In the genomic region with DNA sequence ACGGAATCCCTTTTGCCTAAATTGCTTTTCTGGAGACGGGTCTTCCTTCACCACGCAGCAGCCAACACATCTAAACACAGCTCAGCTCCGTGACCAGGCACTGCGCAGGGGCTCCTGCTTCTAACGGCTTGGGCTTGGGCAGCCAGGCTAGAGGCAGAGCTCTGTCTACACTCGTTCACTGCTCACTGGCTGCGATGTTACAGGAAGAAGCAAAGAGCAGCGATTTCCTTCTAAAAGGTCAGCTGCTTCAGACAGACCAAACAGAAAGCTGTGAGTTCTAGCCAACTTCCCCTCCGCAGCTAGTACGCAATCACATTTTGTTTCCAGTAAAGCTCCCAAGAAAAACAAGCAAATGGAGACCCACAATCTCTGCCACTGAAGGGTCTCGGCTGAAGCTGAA, we compare ENCODE assay signal across 9 mouse cellular contexts. TPM values are rescaled to one million over a fixed set of nuclear protein-coding genes. Genes with fewer than 3 reads are reported as not detected.
DNase-seq lines count a peak whose midpoint lies in the region; ATAC-seq and TF ChIP-seq lines count a peak whose summit lies in the region.
"Had no signal": no experiment of that assay in that cellular context is flagged by ENCODE, and none has a peak within 500 bp of the region (broad histone marks: within the 10 kb centered on the region; RNA-seq: fewer than 3 reads in every experiment).

No protein-coding gene starts in this region.

- peak overlapping the region; percentile 54; the same call in 1 of the 2 replicates for H3K9ac ChIP-seq in heart, embryonic 13.5 days
- H3K9ac ChIP-seq in forebrain, embryonic 16.5 days (replicated peaks; ENCODE audit: low read depth, low read length) = no peak overlapping the region
- H3K9ac ChIP-seq: stomach, embryonic 15.5 days had no signal

- H3K4me3 ChIP-seq in left cerebral cortex, adult 2 months = no peak overlapping the region
- peak overlapping the region; percentile 23 for H3K4me3 ChIP-seq in heart, embryonic 13.5 days
- peak overlapping the region; percentile 90 for H3K4me3 ChIP-seq in megakaryocyte, embryonic 14.5 days (replicated peaks)
- no peak overlapping the region for H3K4me3 ChIP-seq in forebrain, embryonic 16.5 days (replicated peaks; ENCODE audit: low read length)
- H3K4me3 ChIP-seq: stomach, embryonic 15.5 days had no signal

- no peak for TF ChIP-seq CTCF in left cerebral cortex, adult 2 months (IDR thresholded peaks at IDR 0.05)

- 52% methylated on average over 12 of the region's 12 CpGs for WGBS in heart, embryonic 13.5 days
- WGBS in forebrain, embryonic 16.5 days = 78% methylated on average over 12 of the region's 12 CpGs

- intact Hi-C loops in left cerebral cortex, adult 2 months (cut with DNase I) = no loop called here
- intact Hi-C loops in left cerebral cortex, postnatal 4 days (cut with DNase I) = no loop called here

- no peaks in the 10 kb centered on the region for H3K36me3 ChIP-seq in heart, embryonic 13.5 days
- H3K36me3 ChIP-seq in megakaryocyte, embryonic 14.5 days (replicated peaks; ENCODE audit: low read length) = peaks cover 22% of the 10 kb centered on the region
- no peaks in the 10 kb centered on the region for H3K36me3 ChIP-seq in forebrain, embryonic 16.5 days (ENCODE audit: control insufficient read depth, insufficient read depth)
- H3K36me3 ChIP-seq: stomach, embryonic 15.5 days had no signal

- H3K27ac ChIP-seq in left cerebral cortex, adult 2 months = peak overlapping the region; percentile 44; the same call in 1 of the 2 replicates
- H3K27ac ChIP-seq in heart, embryonic 13.5 days (replicated peaks) = peak overlapping the region; percentile 80
- no peak overlapping the region for H3K27ac ChIP-seq in forebrain, embryonic 16.5 days (ENCODE audit: low read length)
- H3K27ac ChIP-seq: stomach, embryonic 15.5 days had no signal

- peaks cover 92% of the 10 kb centered on the region for H3K4me1 ChIP-seq in heart, embryonic 13.5 days
- H3K4me1 ChIP-seq in megakaryocyte, embryonic 14.5 days = peaks cover 95% of the 10 kb centered on the region
- peaks cover 12% of the 10 kb centered on the region for H3K4me1 ChIP-seq in forebrain, embryonic 16.5 days (replicated peaks; ENCODE audit: control insufficient read depth, insufficient read depth, low read length)
- H3K4me1 ChIP-seq: stomach, embryonic 15.5 days had no signal

- no peaks in the 10 kb centered on the region for H3K9me3 ChIP-seq in heart, embryonic 13.5 days
- no peaks in the 10 kb centered on the region for H3K9me3 ChIP-seq in megakaryocyte, embryonic 14.5 days
- no peaks in the 10 kb centered on the region for H3K9me3 ChIP-seq in forebrain, embryonic 16.5 days (ENCODE audit: control insufficient read depth, low read length)
- H3K9me3 ChIP-seq: stomach, embryonic 15.5 days had no signal

- ATAC-seq in heart, embryonic 13.5 days (ENCODE audit: extremely low read depth, insufficient number of reproducible peaks, low FRiP score, low TSS enrichment) = no peak
- ATAC-seq in forebrain, embryonic 16.5 days = no peak

- H3K4me2 ChIP-seq in heart, embryonic 13.5 days = peak overlapping the region; percentile 54
- no peak overlapping the region for H3K4me2 ChIP-seq in forebrain, embryonic 16.5 days (ENCODE audit: low read length)
- H3K4me2 ChIP-seq: stomach, embryonic 15.5 days had no signal

- H3K27me3 ChIP-seq in heart, embryonic 13.5 days (replicated peaks) = no peaks in the 10 kb centered on the region
- H3K27me3 ChIP-seq in megakaryocyte, embryonic 14.5 days (replicated peaks) = no peaks in the 10 kb centered on the region
- H3K27me3 ChIP-seq in forebrain, embryonic 16.5 days (replicated peaks; ENCODE audit: control insufficient read depth, insufficient read depth, low read length) = peaks cover 10% of the 10 kb centered on the region; the same call in 1 of the 2 replicates
- H3K27me3 ChIP-seq: stomach, embryonic 15.5 days had no signal

- no peak for DNase-seq in left cerebral cortex, adult 2 months (ENCODE audit: extremely low spot score in 1 of 2, low spot score in 2 of 2)
- no peak for DNase-seq in left cerebral cortex, postnatal 4 days
- DNase-seq in kidney, postnatal 36 days = peak; percentile 62 to 66
- peak; percentile 61 for DNase-seq in thymus, postnatal 4 days
- DNase-seq in right cerebral cortex, postnatal 4 days = no peak

RNA-seq across cellular contexts. Expression of a gene that starts 28.2 kb away (rescaled TPM):
- 10 to 100 TPM; 23.6 to 25.0 TPM for total RNA-seq in left cerebral cortex, adult 2 months (2021)
- total RNA-seq in left cerebral cortex, postnatal 4 days (2021) = 10 to 100 TPM in 1 of 2 experiments, 1 to 10 TPM in 1; 9.6 to 11.8 TPM
- polyA plus RNA-seq in heart, embryonic 13.5 days (2015; fragmentation: Nextera tagmentation; extraction: Ambion mirVana) = 24.3 and 27.0 TPM in 2 replicates
- polyA plus RNA-seq in megakaryocyte, embryonic 14.5 days (2012; ENCODE audit: insufficient read depth, low replicate concordance) = 5.7 and 12.8 TPM in 2 replicates
- 9.8 and 11.9 TPM in 2 replicates for polyA plus RNA-seq in forebrain, embryonic 16.5 days (2015; fragmentation: Nextera tagmentation; extraction: Ambion mirVana)

RNA-seq across cellular contexts. Expression of a gene that starts 36.8 kb away (rescaled TPM):
- total RNA-seq in left cerebral cortex, adult 2 months (2021) = 1 to 10 TPM; 1.7 to 2.0 TPM
- 1 to 10 TPM in 1 of 2 experiments, under 1 TPM in 1; 0.98 to 1.2 TPM for total RNA-seq in left cerebral cortex, postnatal 4 days (2021)
- polyA plus RNA-seq in heart, embryonic 13.5 days (2015; fragmentation: Nextera tagmentation; extraction: Ambion mirVana) = 5.2 and 5.9 TPM in 2 replicates
- 2.3 and 3.9 TPM in 2 replicates for polyA plus RNA-seq in megakaryocyte, embryonic 14.5 days (2012; ENCODE audit: insufficient read depth, low replicate concordance)
- 1.0 and 1.2 TPM in 2 replicates for polyA plus RNA-seq in forebrain, embryonic 16.5 days (2015; fragmentation: Nextera tagmentation; extraction: Ambion mirVana)

RNA-seq across cellular contexts. Expression of a gene that starts 51.6 kb away (rescaled TPM):
- total RNA-seq in left cerebral cortex, adult 2 months (2021) = 1 to 10 TPM; 7.3 TPM
- 1 to 10 TPM; 5.5 to 7.2 TPM for total RNA-seq in left cerebral cortex, postnatal 4 days (2021)
- polyA plus RNA-seq in heart, embryonic 13.5 days (2015; fragmentation: Nextera tagmentation; extraction: Ambion mirVana) = 6.0 and 7.2 TPM in 2 replicates
- 2.2 and 7.2 TPM in 2 replicates for polyA plus RNA-seq in megakaryocyte, embryonic 14.5 days (2012; ENCODE audit: insufficient read depth, low replicate concordance)
- 2.5 and 5.0 TPM in 2 replicates for polyA plus RNA-seq in forebrain, embryonic 16.5 days (2015; fragmentation: Nextera tagmentation; extraction: Ambion mirVana)

RNA-seq across cellular contexts. Expression of a gene that starts 59.6 kb away (rescaled TPM):
- not detected for total RNA-seq in left cerebral cortex, adult 2 months (2021)
- not detected for total RNA-seq in left cerebral cortex, postnatal 4 days (2021)
- not detected in 2 replicates for polyA plus RNA-seq in heart, embryonic 13.5 days (2015; fragmentation: Nextera tagmentation; extraction: Ambion mirVana)
- polyA plus RNA-seq in megakaryocyte, embryonic 14.5 days (2012; ENCODE audit: insufficient read depth, low replicate concordance) = not detected in 2 replicates
- 0.92 TPM in 1 of 2 replicates, not detected in the other for polyA plus RNA-seq in forebrain, embryonic 16.5 days (2015; fragmentation: Nextera tagmentation; extraction: Ambion mirVana)
- polyA plus RNA-seq: stomach, embryonic 15.5 days had no signal

Comparison
In these comparisons a context has a peak if more than half of its experiments do, and no peak if none do; other contexts are left out.
1. DNase-seq: peak in kidney, postnatal 36 days (2 of 2) and thymus, postnatal 4 days (single experiment); none in left cerebral cortex, adult 2 months (0 of 2), left cerebral cortex, postnatal 4 days (single experiment) and right cerebral cortex, postnatal 4 days (single experiment).
2. H3K4me3 ChIP-seq: peak in heart, embryonic 13.5 days (single experiment) and megakaryocyte, embryonic 14.5 days (single experiment); none in left cerebral cortex, adult 2 months (single experiment) and forebrain, embryonic 16.5 days (single experiment).